Mouse (Mus musculus): ENCODE measurements around the gene Myl6.

DNA sequence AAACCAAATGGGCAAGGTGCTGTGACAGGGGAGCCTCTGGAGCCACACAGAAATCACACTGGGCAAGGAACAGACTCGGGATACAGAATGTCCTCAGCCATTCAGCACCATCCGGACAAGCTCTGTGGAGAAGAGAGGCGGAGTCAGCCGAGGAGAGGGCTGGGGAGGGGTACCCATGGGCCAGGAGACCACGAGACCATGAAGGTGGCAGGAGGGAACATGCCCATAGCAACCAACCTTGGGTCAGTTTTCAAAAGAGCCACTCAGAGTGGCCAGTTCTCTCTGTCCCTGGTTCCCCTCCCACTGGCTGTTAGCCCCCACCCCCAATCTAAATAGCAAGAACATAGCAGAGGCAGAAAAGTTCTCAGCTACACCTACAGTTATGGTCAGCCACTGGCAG lies 3.0 kb downstream of the Myl6 start:
- TF ChIP-seq CTCF (IDR thresholded peaks at IDR 0.05; ENCODE audit: extremely low read depth, insufficient read depth, insufficient read length, insufficient replicate concordance) (no peak), POLR2A (IDR thresholded peaks at IDR 0.05; ENCODE audit: low read depth, low read length) (no peak)
